Mouse (Mus musculus): ENCODE results near the gene Try10. TPM values are rescaled to one million over a fixed set of nuclear protein-coding genes. Genes with fewer than 3 reads are reported as not detected.
"Not testable (repeated sequence)": the region's sequence is repeated elsewhere in the genome, so short reads cannot be mapped to it uniquely, and the experiment has no call there.

The Try10 gene
- not detected for total RNA-seq (2022)

DNA sequence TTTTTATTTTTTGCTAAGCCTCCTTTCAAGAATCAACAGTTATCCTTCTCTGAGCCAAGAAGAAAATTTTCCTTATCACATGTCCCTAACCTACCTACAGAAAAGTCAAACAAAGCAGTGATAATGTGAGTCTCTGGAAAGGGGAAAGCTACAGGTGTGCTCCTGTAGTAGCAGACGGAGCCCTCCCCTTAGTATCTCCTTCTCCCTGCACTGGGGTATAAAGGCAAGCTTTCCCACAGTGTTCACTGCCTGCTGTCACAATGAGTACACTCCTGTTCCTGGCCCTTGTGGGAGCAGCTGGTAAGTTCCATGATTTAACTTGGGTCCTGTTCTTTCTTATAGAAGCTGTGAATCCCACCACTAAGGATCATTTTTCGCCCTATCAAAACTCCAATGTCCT, at the start of gene Try10:
Gene Try10, plus strand, starts transcription at position 174 of the 400 bp plus-strand sequence.
- DNase-seq: no peak

DNA sequence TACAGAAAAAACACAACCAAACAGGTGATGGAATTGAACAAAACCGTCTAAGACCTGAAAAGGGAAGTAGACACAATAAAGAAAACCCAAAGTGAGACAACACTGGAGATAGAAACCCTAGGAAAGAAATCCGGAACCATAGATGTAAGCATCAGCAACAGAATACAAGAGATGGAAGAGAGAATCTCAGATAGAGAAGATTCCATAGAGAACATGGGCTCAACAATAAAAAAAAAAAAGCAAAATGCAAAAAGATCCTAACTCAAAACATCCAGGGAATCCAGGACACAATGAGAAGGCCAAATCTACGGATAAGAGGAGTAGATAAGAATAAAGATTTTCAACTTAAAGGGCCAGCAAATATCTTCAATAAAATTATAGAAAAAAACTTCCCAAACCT, 37.2 kb upstream of the Try10 start, which contains the start of gene Try5:
Gene Try5, minus strand, starts transcription at position 101 of the 400 bp plus-strand sequence.
- DNase-seq: not testable (repeated sequence)

DNA sequence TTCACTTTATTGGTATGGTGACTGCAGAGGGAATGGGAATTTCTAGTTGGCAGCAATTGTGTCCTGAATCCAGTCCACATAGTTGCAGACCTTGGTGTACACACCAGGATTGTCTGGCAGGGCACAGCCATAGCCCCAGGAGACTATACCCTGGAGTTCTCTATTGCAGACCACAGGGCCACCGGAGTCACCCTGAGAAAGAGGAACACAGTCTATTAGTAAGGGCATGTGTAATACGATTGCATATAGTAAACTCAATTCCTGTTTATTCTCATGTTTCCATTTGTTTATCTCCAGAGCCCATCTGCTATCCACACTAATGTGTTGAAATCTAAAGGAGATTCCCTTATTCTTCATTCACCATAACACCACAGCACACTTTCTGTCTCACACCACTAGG, 19.9 kb downstream of the Try10 start:
- DNase-seq: not testable (repeated sequence)

DNA sequence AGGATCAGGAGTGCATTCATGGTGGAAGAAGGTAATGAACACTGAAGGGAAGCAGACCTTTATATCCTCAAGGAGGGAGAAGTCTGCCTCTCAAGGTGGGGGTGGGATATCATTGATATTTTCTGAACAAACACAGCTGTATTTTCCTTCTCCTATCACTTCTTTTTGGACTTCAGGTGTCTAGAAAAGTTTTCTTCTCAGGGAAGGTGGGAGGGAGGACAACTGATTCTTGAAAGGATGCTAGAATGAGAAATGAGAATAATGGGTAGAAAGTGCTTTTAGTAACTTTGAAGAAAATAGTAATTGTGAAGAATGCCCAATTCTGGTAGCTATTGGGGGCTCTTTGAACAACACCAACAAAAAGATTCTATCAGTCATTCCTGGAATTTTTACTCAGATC, 23.7 kb downstream of the Try10 start, which contains the start of gene Prss3:
Gene Prss3, minus strand, starts transcription at position 101 of the 400 bp plus-strand sequence.
- DNase-seq: not testable (repeated sequence)

DNA sequence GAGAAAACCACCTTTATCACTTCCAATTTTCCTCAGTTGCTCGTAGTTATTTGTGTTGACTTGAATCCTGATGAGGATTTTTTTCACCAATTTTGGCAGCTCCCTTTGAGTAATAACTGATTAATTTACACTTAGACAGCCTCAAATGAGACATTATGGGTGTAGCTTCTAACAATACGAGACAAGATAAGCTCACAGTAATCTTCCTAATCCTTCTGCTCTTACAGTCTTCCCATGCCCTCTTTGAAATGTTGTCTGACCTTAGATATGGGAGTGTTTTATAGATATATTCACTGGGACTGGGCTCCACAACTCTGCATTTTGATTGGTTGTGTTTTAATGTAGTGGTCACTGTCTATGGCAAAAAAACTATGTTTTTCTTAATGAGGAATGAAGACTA, 32.9 kb downstream of the Try10 start:
- no peak for DNase-seq

DNA sequence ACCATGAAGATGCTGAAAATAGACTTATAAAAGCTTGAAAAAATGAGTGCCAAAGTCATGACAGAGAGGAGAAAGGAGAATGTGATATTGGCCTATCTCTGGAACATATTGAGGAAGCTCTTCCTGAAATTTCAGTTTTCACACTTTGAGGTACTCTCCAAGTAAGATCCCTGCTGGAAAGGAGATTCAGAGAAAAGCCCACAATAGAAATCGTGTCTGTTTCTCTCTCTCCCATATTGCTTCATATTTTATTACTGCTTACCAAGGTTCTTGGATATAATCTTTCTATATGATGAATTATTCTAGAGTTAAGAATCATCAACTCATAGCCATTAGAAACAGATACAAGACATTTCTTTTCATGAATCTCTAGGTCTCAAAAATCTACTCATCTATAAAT, 37.7 kb downstream of the Try10 start:
- DNase-seq: not testable (repeated sequence)

DNA sequence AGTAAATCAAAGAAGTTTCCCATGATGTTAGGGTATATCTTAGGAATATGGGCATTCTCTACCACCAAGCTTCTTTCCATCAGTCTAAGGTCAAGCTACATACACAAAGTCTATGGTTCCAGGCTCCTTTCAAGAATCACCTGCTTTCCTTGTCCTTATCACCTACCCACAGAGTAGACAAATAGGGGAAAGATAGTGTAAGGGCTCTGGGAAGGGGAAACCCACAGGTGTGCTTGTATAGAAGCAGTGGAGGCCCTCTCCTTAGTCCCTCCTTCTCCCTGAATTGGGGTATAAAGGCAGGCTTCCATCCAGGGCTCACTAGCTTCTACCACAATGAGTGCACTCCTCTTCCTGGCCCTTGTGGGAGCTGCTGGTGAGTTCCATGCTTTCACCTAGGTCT, 38.2 kb downstream of the Try10 start, which contains the start of gene Gm5771:
Gene Gm5771, plus strand, starts transcription at position 301 of the 400 bp plus-strand sequence.
- not testable (repeated sequence) for DNase-seq

Other genes starting within 250 kb of the Try10 start
- gene Try4, start 51.8 kb upstream of the Try10 start, total RNA-seq (2022): not detected
- not detected for gene Try5, start 37.3 kb upstream of the Try10 start, total RNA-seq (2022)
- not detected for gene Prss3, start 23.6 kb downstream of the Try10 start, total RNA-seq (2022)
- gene Gm5771, start 38.3 kb downstream of the Try10 start, total RNA-seq (2022): not detected
- gene Gm10334, start 92.0 kb downstream of the Try10 start, total RNA-seq (2022): not detected
- not detected for gene Prss1, start 104.8 kb downstream of the Try10 start, total RNA-seq (2022)
- gene Prss2, start 167.7 kb downstream of the Try10 start, total RNA-seq (2022): not detected

Data from adrenal gland, adult 8-10 months (tissue).